Mouse (Mus musculus) mouse embryonic stem cell (cell line): ENCODE data around the gene Tmcc1.
"Not testable (repeated sequence)": the region's sequence is repeated elsewhere in the genome, so short reads cannot be mapped to it uniquely, and the experiment has no call there.

Experiments used
- in situ Hi-C, 2 experiments: fragments of 300-500 bp; cut with MboI; formaldehyde crosslinking; loops; 1 replicate in 1 of 2; 3 replicates in 1 of 2; pipeline ENCODE4 v1.14.3; 2019 to 2020; ENCODE audit warnings: low sequenced_read_pairs in 2 of 2, low pct_unique_long_range_greater_than_20kb in 1 of 2, mixed read lengths in 1 of 2; ENCODE audit not compliant: unreplicated experiment in 1 of 2

The Tmcc1 gene

GRCm38 (mm10) chr6:116173511-116174099, 19.7 kb downstream of the Tmcc1 start:
- in situ Hi-C loops: not testable (repeated sequence)

- in situ Hi-C loops: no loop called here
These were observed 26.9 kb downstream of the Tmcc1 start for GRCm38 (mm10) chr6:116166383-116166782.

DNA sequence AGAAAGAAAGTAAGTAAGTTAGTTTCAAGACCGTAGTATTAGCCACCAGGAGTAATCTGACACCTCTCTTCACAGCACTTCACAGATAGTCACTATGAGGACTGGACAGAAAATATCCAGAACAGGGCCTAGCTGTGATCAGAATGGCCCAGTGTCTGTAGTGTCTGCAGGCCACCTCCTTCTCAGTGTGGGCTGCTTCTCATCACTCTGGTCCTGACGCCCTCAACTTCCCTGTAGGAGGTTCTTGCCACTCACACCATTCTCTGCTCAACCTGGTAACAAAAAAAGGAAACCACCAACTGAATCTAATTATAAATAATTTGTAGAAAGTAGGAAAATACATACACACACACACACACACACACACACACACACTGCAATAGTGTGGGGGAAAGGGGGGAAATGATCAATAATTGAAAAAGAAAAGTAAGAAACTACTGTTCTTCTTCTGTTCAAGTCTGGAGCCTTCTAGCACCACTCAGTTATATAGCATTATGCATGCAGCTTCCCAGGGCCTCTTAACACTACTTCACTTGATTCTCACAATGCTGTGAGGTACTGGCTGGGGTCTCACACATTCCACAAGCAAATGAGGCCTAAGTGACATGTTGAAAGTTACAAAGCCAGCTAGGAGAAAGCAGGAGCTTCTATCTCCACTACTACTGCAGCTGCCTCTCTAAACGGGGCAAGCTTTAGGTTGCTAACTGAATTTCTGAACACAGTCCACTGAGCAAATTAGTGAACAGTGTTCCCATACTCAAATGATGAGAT, 38.2 kb downstream of the Tmcc1 start:
- in situ Hi-C loops: no loop called here

- in situ Hi-C loops: loop anchor here in 1 of 2 experiments (25.0 kb wide), 1 partner anchor 235 kb away; no protein-coding TSS in a partner anchor
These were observed 45.9 kb downstream of the Tmcc1 start for GRCm38 (mm10) chr6:116147386-116147785.

DNA sequence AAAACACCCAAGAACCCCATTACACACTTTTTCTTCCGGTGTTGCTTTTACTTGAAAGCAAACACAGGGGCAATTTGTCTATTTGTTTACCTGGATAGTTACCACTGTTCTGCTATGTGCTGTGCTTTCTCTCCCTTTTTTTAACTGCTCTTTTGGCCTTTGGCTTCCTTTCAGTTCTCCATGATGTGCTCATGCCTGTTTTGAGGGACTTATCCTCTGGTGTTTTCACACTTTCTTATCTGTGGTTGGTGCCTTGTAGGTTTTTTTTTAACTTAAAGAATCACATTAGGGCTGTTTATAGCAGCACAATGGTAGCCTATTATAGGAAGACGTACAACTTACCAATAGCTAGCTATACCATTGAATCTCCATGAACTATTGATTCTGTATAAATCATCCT, 51.6 kb downstream of the Tmcc1 start:
- in situ Hi-C loops: loop anchor here in 1 of 2 experiments (25.0 kb wide), 1 partner anchor 229 kb away; no protein-coding TSS in a partner anchor

DNA sequence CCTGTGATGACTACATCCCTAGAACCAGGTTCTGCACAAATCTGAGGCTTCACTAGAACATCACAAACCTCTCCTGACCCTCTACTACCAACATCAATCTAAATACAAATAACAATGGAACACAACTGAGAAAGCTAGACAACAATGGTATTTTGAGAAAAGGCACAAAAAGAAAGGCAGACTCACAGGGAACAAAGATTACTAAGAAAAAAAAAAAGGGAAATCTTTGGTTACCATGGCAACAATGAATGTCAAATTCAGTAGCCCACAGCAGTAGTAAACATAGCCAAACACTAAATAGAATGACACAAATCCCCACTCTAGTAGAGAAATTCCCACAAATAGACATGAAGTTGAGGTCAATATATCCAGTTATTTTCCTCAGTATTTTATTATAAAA, 52.5 kb downstream of the Tmcc1 start:
- in situ Hi-C loops: loop anchor here in 1 of 2 experiments (25.0 kb wide), 1 partner anchor 228 kb away; no protein-coding TSS in a partner anchor

- in situ Hi-C loops: loop anchor here (10.0 to 25.0 kb wide), 2 partner anchors 227 to 244 kb away; no protein-coding TSS in a partner anchor
These were observed 54.0 kb downstream of the Tmcc1 start for GRCm38 (mm10) chr6:116139143-116139856.

- in situ Hi-C loops: loop anchor here (10.0 to 25.0 kb wide), 2 partner anchors 224 to 241 kb away; no protein-coding TSS in a partner anchor
These were observed 57.2 kb downstream of the Tmcc1 start for GRCm38 (mm10) chr6:116135971-116136632.

- in situ Hi-C loops: loop anchor here (5.0 to 25.0 kb wide), 3 partner anchors 121 to 239 kb away; no protein-coding TSS in a partner anchor
These were observed 59.5 kb downstream of the Tmcc1 start for GRCm38 (mm10) chr6:116133756-116134155.

- in situ Hi-C loops: loop anchor here (5.0 to 25.0 kb wide), 3 partner anchors 119 to 237 kb away; no protein-coding TSS in a partner anchor
These were observed 61.5 kb downstream of the Tmcc1 start for GRCm38 (mm10) chr6:116131771-116132170.

DNA sequence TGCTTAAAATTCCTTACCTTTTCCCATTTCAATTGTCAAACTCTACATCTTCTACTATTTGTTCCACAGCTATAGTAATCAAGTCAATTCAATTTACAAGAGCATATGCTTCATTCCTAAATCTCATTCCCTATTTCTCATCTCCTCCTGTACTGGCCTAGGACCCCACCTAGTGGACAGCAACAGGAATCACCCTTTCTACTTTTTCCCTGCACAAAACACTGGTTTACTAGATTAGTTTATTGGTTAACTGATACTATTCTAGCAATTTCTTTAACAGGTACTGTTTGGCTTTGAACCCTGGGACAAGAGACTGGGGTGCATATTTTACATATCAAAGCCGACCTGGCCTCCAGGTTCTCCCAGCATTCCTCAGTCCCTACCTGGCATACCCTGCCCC, 64.6 kb downstream of the Tmcc1 start:
- in situ Hi-C loops: loop anchor here in 1 of 2 experiments (25.0 kb wide), 1 partner anchor 216 kb away; no protein-coding TSS in a partner anchor

DNA sequence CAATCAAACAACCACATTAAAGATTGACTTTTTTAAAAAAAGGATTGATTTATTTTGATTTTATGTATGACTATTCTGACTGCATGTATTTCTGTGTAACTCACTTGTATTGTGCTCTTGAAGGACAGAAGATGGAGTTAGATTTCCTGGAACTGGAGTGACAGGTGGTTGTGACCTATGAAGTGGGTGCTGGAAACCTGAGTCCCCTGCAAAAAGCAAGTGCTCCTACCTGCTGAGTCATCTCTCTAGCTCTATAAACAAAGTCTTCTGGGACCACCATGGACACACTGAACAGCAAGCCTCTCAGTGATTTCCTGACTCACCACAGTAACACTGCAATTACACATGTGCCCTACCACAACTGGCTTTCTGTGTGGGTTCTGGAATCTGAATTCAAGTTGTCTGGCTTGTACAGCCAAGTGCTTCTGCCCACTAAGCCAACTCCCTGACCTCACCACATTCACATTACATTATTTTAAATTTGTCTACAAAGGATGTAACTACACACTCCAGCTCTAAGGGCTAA, 65.3 kb downstream of the Tmcc1 start:
- in situ Hi-C loops: loop anchor here in 1 of 2 experiments (25.0 kb wide), 1 partner anchor 216 kb away; no protein-coding TSS in a partner anchor

- in situ Hi-C loops: loop anchor here in 1 of 2 experiments (25.0 kb wide), 1 partner anchor 214 kb away; no protein-coding TSS in a partner anchor
These were observed 66.7 kb downstream of the Tmcc1 start for GRCm38 (mm10) chr6:116126577-116126976.

DNA sequence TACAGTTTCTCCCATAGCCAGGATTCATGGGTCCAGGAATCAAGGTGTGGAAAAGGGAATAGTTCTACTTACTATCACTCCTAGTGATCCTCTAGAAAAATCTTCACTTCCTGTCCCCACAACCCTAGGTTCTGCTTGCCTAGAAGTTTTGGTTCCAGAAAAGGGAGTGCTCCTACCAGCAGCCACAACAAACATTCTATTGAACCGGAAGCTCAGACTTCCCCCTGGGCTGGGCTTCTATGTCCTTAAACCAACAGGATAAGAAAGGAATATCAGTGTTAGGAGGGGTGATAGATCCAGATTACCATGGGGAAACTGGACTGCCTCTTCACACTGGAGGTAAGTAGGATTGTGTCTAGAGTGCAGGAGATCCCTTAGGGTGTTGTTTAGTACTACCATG, 70.4 kb downstream of the Tmcc1 start:
- in situ Hi-C loops: no loop called here

GRCm38 (mm10) chr6:116119669-116120068, 73.6 kb downstream of the Tmcc1 start:
- in situ Hi-C loops: no loop called here

DNA sequence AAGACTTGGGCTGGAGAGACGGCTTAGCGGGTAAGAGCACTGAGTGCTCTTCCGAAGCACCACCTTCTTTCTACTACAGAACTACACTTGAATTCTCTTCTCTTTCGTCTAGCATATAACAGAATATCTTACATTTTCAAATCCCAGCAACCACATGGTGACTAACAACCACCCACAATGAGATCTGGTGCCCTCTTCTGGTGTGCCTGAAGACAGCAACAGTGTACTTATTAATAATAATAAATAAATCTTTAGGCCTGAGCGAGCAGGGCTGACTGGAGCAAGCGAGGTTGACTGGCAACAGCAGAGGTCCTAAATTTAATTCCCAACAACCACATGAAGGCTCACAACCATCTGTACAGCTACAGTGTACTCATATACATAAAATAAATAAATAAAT, 76.7 kb downstream of the Tmcc1 start:
- in situ Hi-C loops: not testable (repeated sequence)

DNA sequence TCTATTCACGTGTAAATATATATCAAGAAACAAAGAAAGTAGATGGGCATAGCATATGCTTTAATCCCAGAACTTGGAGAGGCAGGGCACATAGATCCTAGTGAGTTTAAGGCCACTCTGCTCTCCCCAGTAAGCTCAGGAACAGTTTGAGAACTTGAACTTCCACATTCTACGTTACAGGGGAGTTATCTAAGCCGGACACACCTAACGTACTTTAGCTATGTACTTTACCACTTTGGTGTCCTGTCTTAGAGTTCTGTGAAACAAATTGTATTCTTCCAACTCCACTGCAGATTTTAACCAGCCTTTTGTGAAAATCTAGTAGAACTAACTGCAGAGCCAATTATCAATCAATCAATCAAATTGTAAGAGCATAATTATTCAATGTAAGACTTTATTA, 82.7 kb downstream of the Tmcc1 start:
- in situ Hi-C loops: no loop called here
